Mouse (Mus musculus) right cerebral cortex, postnatal 14 days (tissue): ENCODE results near the gene Itfg2.
A peak's percentile ranks its signal among the peaks of the same experiment; 100 is the strongest.

Experiments used
- DNase-seq: peaks from one replicate; pipeline ENCODE4 v3.0.0; 2022

Gene Itfg2

GRCm38 (mm10) chr6:128424269-128425019 is at the start of gene Itfg2:
Gene Itfg2 (minus strand): TSS chr6:128424931.
- peak; percentile 95 for DNase-seq

GRCm38 (mm10) chr6:128474112-128474511 is 49.4 kb upstream of the Itfg2 start:
- DNase-seq = no peak

- DNase-seq = no peak
Observed at GRCm38 (mm10) chr6:128469451-128469850, 44.7 kb upstream of the Itfg2 start.

GRCm38 (mm10) chr6:128467298-128467697 is 42.6 kb upstream of the Itfg2 start:
- no peak for DNase-seq

GRCm38 (mm10) chr6:128466563-128466962 is 41.8 kb upstream of the Itfg2 start:
- no peak for DNase-seq

GRCm38 (mm10) chr6:128466043-128466442 is 41.3 kb upstream of the Itfg2 start:
- no peak for DNase-seq

- DNase-seq = no peak
Observed at GRCm38 (mm10) chr6:128464996-128465395, 40.3 kb upstream of the Itfg2 start.

- DNase-seq = no peak
Observed at GRCm38 (mm10) chr6:128461606-128462005, 36.9 kb upstream of the Itfg2 start.

- DNase-seq = no peak
Observed at GRCm38 (mm10) chr6:128460729-128461503, 36.2 kb upstream of the Itfg2 start.

GRCm38 (mm10) chr6:128460321-128460720 is 35.6 kb upstream of the Itfg2 start:
- DNase-seq = no peak

GRCm38 (mm10) chr6:128457186-128457585 is 32.5 kb upstream of the Itfg2 start:
- DNase-seq = no peak

GRCm38 (mm10) chr6:128455835-128456605 is 31.3 kb upstream of the Itfg2 start:
- DNase-seq = peak; percentile 29

- no peak for DNase-seq
Observed at GRCm38 (mm10) chr6:128447063-128447462, 22.3 kb upstream of the Itfg2 start.

GRCm38 (mm10) chr6:128445761-128446535 is 21.2 kb upstream of the Itfg2 start:
- DNase-seq = no peak

GRCm38 (mm10) chr6:128440238-128440637 is 15.5 kb upstream of the Itfg2 start:
- DNase-seq = no peak

GRCm38 (mm10) chr6:128438871-128439341 is 14.2 kb upstream of the Itfg2 start:
- DNase-seq = no peak

GRCm38 (mm10) chr6:128438317-128438870 is 13.7 kb upstream of the Itfg2 start, which contains the start of gene Fkbp4:
Gene Fkbp4 (minus strand): TSS chr6:128438677.
- DNase-seq = peak; percentile 90

GRCm38 (mm10) chr6:128437731-128438316 is 13.1 kb upstream of the Itfg2 start:
- peak; percentile 57 for DNase-seq

GRCm38 (mm10) chr6:128437288-128437687 is 12.6 kb upstream of the Itfg2 start:
- DNase-seq = no peak

GRCm38 (mm10) chr6:128436356-128437005 is 11.8 kb upstream of the Itfg2 start:
- no peak for DNase-seq

GRCm38 (mm10) chr6:128435474-128435873 is 10.7 kb upstream of the Itfg2 start:
- DNase-seq = no peak
